Mouse (Mus musculus) myocyte (in vitro differentiated cells): ENCODE data around the gene Ppp4r1. TPM values are rescaled to one million over a fixed set of nuclear protein-coding genes. Genes with fewer than 3 reads are reported as not detected.

Experiments used
- H3K27me3 ChIP-seq: one replicate; pipeline ENCODE4 v1.6.1; 2011; ENCODE audit not compliant: control insufficient read depth, insufficient read depth, insufficient read length
- H3K36me3 ChIP-seq: one replicate; pipeline ENCODE4 v1.6.1; 2011; ENCODE audit not compliant: control insufficient read depth, insufficient read depth
- H3K4me2 ChIP-seq: one replicate; pipeline ENCODE4 v1.6.1; 2011; ENCODE audit warnings: low read depth, control low read depth
- H3K4me3 ChIP-seq: one replicate; pipeline ENCODE4 v1.5.1; 2011; ENCODE audit warnings: mild to moderate bottlenecking, control low read depth, moderate library complexity
- H3K79me2 ChIP-seq: one replicate; pipeline ENCODE4 v1.6.1; 2011; ENCODE audit not compliant: control insufficient read depth, insufficient read depth
- H3ac ChIP-seq: one replicate; pipeline ENCODE4 v1.6.1; 2011; ENCODE audit not compliant: control insufficient read depth, insufficient read length
- CEBPB ChIP-seq: IDR thresholded peaks from 2 replicates; pipeline ENCODE4 v1.6.1; 2011; ENCODE audit warnings: mild to moderate bottlenecking, moderate library complexity; ENCODE audit not compliant: poor library complexity, insufficient read depth, severe bottlenecking
- E2F4 ChIP-seq: IDR thresholded peaks from one replicate; pipeline ENCODE4 v1.6.1; 2011; ENCODE audit warnings: mild to moderate bottlenecking, control low read depth, moderate library complexity; ENCODE audit not compliant: insufficient read depth
- MAX ChIP-seq: IDR thresholded peaks from one replicate; pipeline ENCODE4 v1.6.1; 2011; ENCODE audit warnings: low read depth, mild to moderate bottlenecking, control low read depth
- MYOD1 ChIP-seq, 3 experiments: IDR thresholded peaks; one replicate each; pipeline ENCODE4 v1.6.1; 2011; ENCODE audit warnings: control low read depth in 2 of 3, low read depth in 2 of 3, mild to moderate bottlenecking in 2 of 3, moderate library complexity in 1 of 3; ENCODE audit not compliant: insufficient read length in 2 of 3, control insufficient read depth in 1 of 3
- MYOG ChIP-seq, 3 experiments: IDR thresholded peaks; one replicate each; pipeline ENCODE4 v1.6.1; 2011; ENCODE audit warnings: control low read depth in 2 of 3, low read depth in 2 of 3, mild to moderate bottlenecking in 2 of 3; ENCODE audit not compliant: insufficient read length in 2 of 3, control insufficient read depth in 1 of 3, insufficient read depth in 1 of 3
- POLR2A ChIP-seq: IDR thresholded peaks from one replicate; pipeline ENCODE4 v1.6.1; 2011; ENCODE audit warnings: low read depth, mild to moderate bottlenecking, control low read depth, moderate library complexity; ENCODE audit not compliant: insufficient read length
- POLR2AphosphoS2 ChIP-seq: IDR thresholded peaks from one replicate; pipeline ENCODE4 v1.6.1; 2011; ENCODE audit warnings: low read depth, control low read depth; ENCODE audit not compliant: insufficient read length
- REST ChIP-seq: IDR thresholded peaks from one replicate; pipeline ENCODE4 v1.6.1; 2011; ENCODE audit warnings: mild to moderate bottlenecking, control low read depth, moderate library complexity; ENCODE audit not compliant: insufficient read depth, insufficient read length
- SRF ChIP-seq: IDR thresholded peaks from one replicate; pipeline ENCODE4 v1.6.1; 2011; ENCODE audit warnings: low read depth; ENCODE audit not compliant: control insufficient read depth, insufficient read length
- TCF12 ChIP-seq: IDR thresholded peaks from one replicate; pipeline ENCODE4 v1.6.1; 2011; ENCODE audit warnings: mild to moderate bottlenecking, control low read depth; ENCODE audit not compliant: poor library complexity, insufficient read depth, severe bottlenecking
- TCF3 ChIP-seq: IDR thresholded peaks from one replicate; pipeline ENCODE4 v1.6.1; 2011; ENCODE audit warnings: low read depth, control low read depth; ENCODE audit not compliant: insufficient read length
- USF1 ChIP-seq: IDR thresholded peaks from one replicate; pipeline ENCODE4 v1.6.1; 2011; ENCODE audit warnings: low read depth, mild to moderate bottlenecking, control low read depth, moderate library complexity
- polyA plus RNA-seq: library from polyadenylated mRNA; unstranded; fragments of >200 nt; fragmentation: generic; extraction: Trizol; gene quantifications from one replicate; pipeline ENCODE4 v1.2.1, GENCODE M21; 2012; ENCODE audit warnings: missing spikeins

The Ppp4r1 gene
- polyA plus RNA-seq, 1 experiment, result 44.9 TPM

DNA sequence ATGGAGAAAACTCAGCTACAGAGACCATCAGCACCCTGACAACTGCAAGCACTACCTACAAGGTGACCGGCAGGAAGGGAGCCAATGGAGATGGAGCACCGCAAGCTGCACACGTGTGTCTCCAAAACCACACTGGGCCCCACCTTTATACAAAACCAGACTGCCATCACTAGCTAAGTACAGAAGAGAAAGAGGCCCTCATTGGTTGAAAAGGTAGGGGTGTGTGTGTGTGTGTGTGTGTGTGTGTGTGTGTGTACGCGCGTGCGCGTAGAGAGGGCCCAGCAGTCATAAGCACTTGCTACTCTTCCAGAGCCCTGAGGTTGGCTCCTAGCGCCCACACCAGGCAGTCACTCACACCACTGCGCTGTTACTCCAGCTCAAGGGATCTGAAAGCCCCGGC, 91.5 kb downstream of the Ppp4r1 start:
- H3K79me2 ChIP-seq, result peaks cover 43% of the 10 kb centered on the region
- H3K4me2 ChIP-seq, result no peak overlapping the region
- no peaks in the 10 kb centered on the region for H3K36me3 ChIP-seq
- H3K27me3 ChIP-seq, result no peaks in the 10 kb centered on the region
- no peak overlapping the region for H3K4me3 ChIP-seq
- TF ChIP-seq POLR2AphosphoS2 (no peak), POLR2A (no peak), MAX (no peak), TCF12 (no peak), REST (no peak), USF1 (no peak), SRF (no peak), MYOD1 (IDR thresholded peaks at IDR 0.05; ENCODE audit: control insufficient read depth in 1 of 3, insufficient read length in 2 of 3, low read depth in 2 of 3) (no peak), E2F4 (no peak), TCF3 (no peak), MYOG (IDR thresholded peaks at IDR 0.05; ENCODE audit: control insufficient read depth in 1 of 3, insufficient read depth in 1 of 3, insufficient read length in 2 of 3, low read depth in 2 of 3) (no peak), CEBPB (no peak)
- no peak overlapping the region for H3ac ChIP-seq

- H3K27me3 ChIP-seq, result no peaks in the 10 kb centered on the region
- H3K4me3 ChIP-seq, result no peak overlapping the region
- no peak overlapping the region for H3ac ChIP-seq
- peaks cover 57% of the 10 kb centered on the region for H3K79me2 ChIP-seq
- TF ChIP-seq USF1 (no peak), POLR2AphosphoS2 (no peak)
- H3K4me2 ChIP-seq, result no peak overlapping the region
- no peaks in the 10 kb centered on the region for H3K36me3 ChIP-seq
Observed at GRCm38 (mm10) chr17:65877026-65877425, 94.7 kb downstream of the Ppp4r1 start.

- no peak for TF ChIP-seq USF1
- TF ChIP-seq MYOD1 (IDR thresholded peaks at IDR 0.05; ENCODE audit: control insufficient read depth in 1 of 3, insufficient read length in 2 of 3, low read depth in 2 of 3), result peak in 2 of 3 experiments; percentile 42 to 44
- TF ChIP-seq CEBPB, result no peak
- TF ChIP-seq MYOG (IDR thresholded peaks at IDR 0.05; ENCODE audit: control insufficient read depth in 1 of 3, insufficient read depth in 1 of 3, insufficient read length in 2 of 3, low read depth in 2 of 3), result peak in 2 of 3 experiments; percentile 20 to 63
- H3K27me3 ChIP-seq, result no peaks in the 10 kb centered on the region
- H3K4me2 ChIP-seq, result peak overlapping the region; percentile 95
- peak overlapping the region; percentile 40 for H3K4me3 ChIP-seq
- H3K36me3 ChIP-seq, result no peaks in the 10 kb centered on the region
- H3K79me2 ChIP-seq, result peaks cover 41% of the 10 kb centered on the region
- H3ac ChIP-seq, result peak overlapping the region; percentile 96
Observed at GRCm38 (mm10) chr17:65884061-65884669, 101.8 kb downstream of the Ppp4r1 start.

DNA sequence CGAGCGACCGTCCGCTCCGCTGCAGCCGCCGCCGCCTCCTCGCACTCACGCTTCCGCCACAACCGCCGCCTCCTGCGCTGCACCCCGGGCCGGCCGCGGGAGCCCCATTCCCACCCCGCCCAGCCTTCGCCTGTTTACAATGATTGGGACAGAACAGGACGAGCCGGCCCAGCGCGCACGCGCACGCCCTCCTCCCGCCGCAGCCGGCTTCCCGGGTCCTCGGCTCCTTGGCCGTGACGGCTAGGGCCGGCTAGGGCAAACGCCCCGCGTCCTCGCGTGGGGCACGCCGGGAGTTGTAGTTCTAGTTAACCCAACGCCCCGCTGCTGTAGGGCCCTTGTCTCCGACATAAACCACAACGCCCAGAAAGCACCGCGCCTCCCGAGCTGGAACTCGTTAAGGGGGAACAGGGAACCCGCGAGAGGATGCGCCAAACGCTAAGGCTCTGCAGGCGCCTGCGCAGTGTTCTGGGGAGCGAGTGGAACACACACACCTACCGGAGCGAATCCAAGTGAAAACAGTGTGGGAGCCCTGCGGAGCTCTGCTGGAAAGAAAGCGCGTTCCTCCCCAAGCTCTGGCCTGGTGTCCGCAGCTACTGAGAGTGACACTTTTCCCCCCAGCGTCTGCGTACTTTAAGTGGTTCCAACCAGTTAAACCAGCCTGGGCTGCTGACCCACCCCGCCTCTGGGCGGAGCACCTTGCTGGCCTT, 102.5 kb downstream of the Ppp4r1 start:
- H3ac ChIP-seq, result peak overlapping the region; percentile 96
- peaks cover 36% of the 10 kb centered on the region for H3K79me2 ChIP-seq
- no peaks in the 10 kb centered on the region for H3K27me3 ChIP-seq
- H3K4me2 ChIP-seq, result peak overlapping the region; percentile 83
- no peaks in the 10 kb centered on the region for H3K36me3 ChIP-seq
- TF ChIP-seq SRF, result no peak
- peak; percentile 59 for TF ChIP-seq POLR2A
- TF ChIP-seq POLR2AphosphoS2, result peak; percentile 81
- peak; percentile 34 for TF ChIP-seq E2F4
- H3K4me3 ChIP-seq, result peak overlapping the region; percentile 40

GRCm38 (mm10) chr17:65885398-65885696, 103.0 kb downstream of the Ppp4r1 start:
- H3K27me3 ChIP-seq, result no peaks in the 10 kb centered on the region
- peak overlapping the region; percentile 83 for H3K4me2 ChIP-seq
- no peaks in the 10 kb centered on the region for H3K36me3 ChIP-seq
- H3K4me3 ChIP-seq, result peak overlapping the region; percentile 40
- peak overlapping the region; percentile 96 for H3ac ChIP-seq
- TF ChIP-seq SRF (no peak), E2F4 (no peak), MYOD1 (IDR thresholded peaks at IDR 0.05; ENCODE audit: control insufficient read depth in 1 of 3, insufficient read length in 2 of 3, low read depth in 2 of 3) (peak in 1 of 3 experiments; percentile 9)
- H3K79me2 ChIP-seq, result peaks cover 31% of the 10 kb centered on the region
